Mouse (Mus musculus): ENCODE data around the gene Podn. TPM values are rescaled to one million over a fixed set of nuclear protein-coding genes. Genes with fewer than 3 reads are reported as not detected.
"Not testable (repeated sequence)": the region's sequence is repeated elsewhere in the genome, so short reads cannot be mapped to it uniquely, and the experiment has no call there.

Podn gene
- polyA plus RNA-seq, 1 experiment from 2014 or later, result 0.64 TPM

DNA sequence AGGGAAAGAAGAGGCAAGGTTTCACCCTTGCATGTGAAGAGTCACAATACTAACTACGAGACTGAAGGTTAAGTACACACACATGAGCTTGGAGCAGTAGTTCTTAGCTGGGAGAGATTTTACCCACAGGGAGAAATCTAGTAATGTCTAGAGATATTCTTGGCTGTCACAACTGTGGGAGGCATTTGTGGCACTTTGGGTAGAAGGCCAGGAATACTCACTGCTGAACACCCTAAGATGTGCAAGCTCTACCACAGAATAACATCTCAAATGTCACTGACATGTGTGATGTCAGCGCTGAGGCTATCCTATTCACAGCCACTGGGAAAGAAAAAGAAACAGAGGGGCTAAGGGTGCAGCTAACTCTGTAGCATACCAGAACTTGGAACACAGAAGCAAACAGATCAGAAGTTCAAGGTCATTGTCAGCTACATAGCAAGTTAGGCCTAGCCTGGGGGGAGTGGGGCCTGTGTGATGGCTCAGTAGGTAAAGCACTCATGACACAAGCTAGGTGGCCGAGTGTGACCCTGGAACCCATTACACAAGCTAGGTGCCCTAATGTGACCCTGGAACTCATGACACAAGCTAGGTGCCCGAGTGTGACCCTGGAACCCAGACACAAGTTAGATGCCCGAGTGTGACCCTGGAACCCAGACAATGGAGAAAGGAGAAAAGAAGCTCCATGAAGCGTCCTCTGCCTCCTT is 13.1 kb downstream of the Podn start:
- Histone ChIP-seq H3K27me3 (ENCODE audit: control insufficient read depth, insufficient read depth, low read length) (no peaks in the 10 kb centered on the region), H3K36me3 (ENCODE audit: control insufficient read depth, insufficient read depth) (no peaks in the 10 kb centered on the region), H3K9me3 (replicated peaks; ENCODE audit: control insufficient read depth, low read length) (no peaks in the 10 kb centered on the region), H3K4me2 (ENCODE audit: low read depth, low read length) (no peak overlapping the region), H3K4me3 (ENCODE audit: low read length) (no peak overlapping the region), H3K9ac (ENCODE audit: low read length) (no peak overlapping the region), H3K27ac (ENCODE audit: low read length) (no peak overlapping the region), H3K4me1 (ENCODE audit: control insufficient read depth, insufficient read depth, low read length) (peaks cover 6% of the 10 kb centered on the region; the same call in 1 of the 2 replicates)
- 78% methylated on average over 6 of the region's 6 CpGs for WGBS
- ATAC-seq (replicated peaks; ENCODE audit: extremely low read depth, insufficient read depth, low FRiP score), result no peak

DNA sequence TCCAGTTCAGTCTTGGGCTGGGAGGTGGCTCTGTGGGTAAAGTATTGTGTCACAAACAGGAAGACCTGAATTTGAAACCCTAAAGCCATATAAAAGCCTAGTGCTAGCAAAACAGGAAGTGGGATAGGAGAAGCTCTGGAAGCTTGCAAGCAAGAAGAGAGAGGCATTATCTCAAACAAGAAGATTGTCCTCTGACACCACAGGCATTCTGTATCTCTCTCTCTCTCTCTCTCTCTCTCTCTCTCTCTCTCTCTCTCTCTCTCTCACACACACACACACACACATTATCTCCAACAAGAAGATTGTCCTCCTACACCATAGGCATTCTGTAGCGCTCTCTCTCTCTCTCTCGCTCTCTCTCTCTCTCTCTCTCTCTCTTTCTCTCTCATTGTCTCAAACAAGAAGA is 13.8 kb downstream of the Podn start:
- H3K27ac ChIP-seq (ENCODE audit: low read length), result no peak overlapping the region; the same call in 1 of the 2 replicates
- ATAC-seq (replicated peaks; ENCODE audit: extremely low read depth, insufficient read depth, low FRiP score), result no peak
- 72% methylated on average over 2 of the region's 2 CpGs for WGBS
- no peaks in the 10 kb centered on the region for H3K27me3 ChIP-seq (ENCODE audit: control insufficient read depth, insufficient read depth, low read length)
- no peaks in the 10 kb centered on the region for H3K36me3 ChIP-seq (ENCODE audit: control insufficient read depth, insufficient read depth)
- no peak overlapping the region for H3K4me2 ChIP-seq (ENCODE audit: low read depth, low read length)
- H3K4me1 ChIP-seq (ENCODE audit: control insufficient read depth, insufficient read depth, low read length), result peaks cover 6% of the 10 kb centered on the region; the same call in 1 of the 2 replicates
- no peak overlapping the region for H3K4me3 ChIP-seq (ENCODE audit: low read length)
- no peak overlapping the region for H3K9ac ChIP-seq (ENCODE audit: low read length)
- no peaks in the 10 kb centered on the region for H3K9me3 ChIP-seq (replicated peaks; ENCODE audit: control insufficient read depth, low read length)

DNA sequence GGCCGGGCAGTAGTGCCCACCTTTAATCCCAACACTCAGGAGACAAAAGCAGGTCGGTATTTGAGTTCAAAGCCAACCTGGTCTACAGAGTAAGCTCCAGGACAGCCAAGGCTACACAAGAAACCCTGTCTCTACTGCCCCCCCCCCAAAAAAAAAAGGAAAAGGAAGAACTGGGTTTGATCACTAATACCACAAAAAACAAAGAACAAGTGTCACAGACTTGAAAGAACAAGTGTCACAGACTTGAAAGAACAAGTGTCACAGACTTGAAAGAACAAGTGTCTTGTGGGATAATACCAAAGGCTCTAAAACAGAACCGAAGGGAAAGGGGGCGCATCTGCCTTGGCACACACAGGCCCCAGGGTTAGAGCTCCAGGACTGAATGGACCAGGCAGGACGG is 15.4 kb downstream of the Podn start:
- no peak overlapping the region for H3K4me2 ChIP-seq (ENCODE audit: low read depth, low read length)
- peaks cover 6% of the 10 kb centered on the region; the same call in 1 of the 2 replicates for H3K4me1 ChIP-seq (ENCODE audit: control insufficient read depth, insufficient read depth, low read length)
- H3K9me3 ChIP-seq (replicated peaks; ENCODE audit: control insufficient read depth, low read length), result no peaks in the 10 kb centered on the region
- H3K9ac ChIP-seq (ENCODE audit: low read length), result no peak overlapping the region
- H3K27ac ChIP-seq (ENCODE audit: low read length), result no peak overlapping the region
- no peaks in the 10 kb centered on the region for H3K36me3 ChIP-seq (ENCODE audit: control insufficient read depth, insufficient read depth)
- no peaks in the 10 kb centered on the region for H3K27me3 ChIP-seq (ENCODE audit: control insufficient read depth, insufficient read depth, low read length)
- no peak overlapping the region for H3K4me3 ChIP-seq (ENCODE audit: low read length)
- ATAC-seq (replicated peaks; ENCODE audit: extremely low read depth, insufficient read depth, low FRiP score), result no peak
- 73% methylated on average over 5 of the region's 5 CpGs for WGBS

DNA sequence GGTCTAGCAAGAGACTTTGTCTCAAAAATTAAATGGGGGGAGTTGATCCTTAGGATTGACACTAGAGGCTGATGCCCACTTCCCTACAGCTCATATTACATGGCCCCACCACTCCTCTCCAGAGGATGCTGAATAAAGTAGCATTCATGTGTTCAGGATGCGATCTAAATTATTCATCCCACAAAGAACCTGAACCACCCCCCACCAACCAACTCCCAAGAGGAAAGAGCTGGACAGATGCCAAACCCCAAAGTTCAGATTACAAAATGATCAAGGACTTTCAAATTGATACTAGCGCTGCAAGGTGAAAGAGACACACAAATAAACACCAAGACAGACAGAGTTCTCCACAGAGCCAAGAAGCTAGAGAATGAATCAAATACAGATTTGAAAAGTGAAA is 16.5 kb downstream of the Podn start:
- Histone ChIP-seq H3K36me3 (ENCODE audit: control insufficient read depth, insufficient read depth) (no peaks in the 10 kb centered on the region), H3K4me1 (ENCODE audit: control insufficient read depth, insufficient read depth, low read length) (peaks cover 6% of the 10 kb centered on the region; the same call in 1 of the 2 replicates), H3K9ac (ENCODE audit: low read length) (no peak overlapping the region), H3K9me3 (replicated peaks; ENCODE audit: control insufficient read depth, low read length) (no peaks in the 10 kb centered on the region), H3K4me3 (ENCODE audit: low read length) (no peak overlapping the region), H3K4me2 (ENCODE audit: low read depth, low read length) (no peak overlapping the region), H3K27me3 (ENCODE audit: control insufficient read depth, insufficient read depth, low read length) (no peaks in the 10 kb centered on the region), H3K27ac (ENCODE audit: low read length) (no peak overlapping the region)
- no peak for ATAC-seq (replicated peaks; ENCODE audit: extremely low read depth, insufficient read depth, low FRiP score)
- 62% methylated on average over 2 of the region's 2 CpGs for WGBS

DNA sequence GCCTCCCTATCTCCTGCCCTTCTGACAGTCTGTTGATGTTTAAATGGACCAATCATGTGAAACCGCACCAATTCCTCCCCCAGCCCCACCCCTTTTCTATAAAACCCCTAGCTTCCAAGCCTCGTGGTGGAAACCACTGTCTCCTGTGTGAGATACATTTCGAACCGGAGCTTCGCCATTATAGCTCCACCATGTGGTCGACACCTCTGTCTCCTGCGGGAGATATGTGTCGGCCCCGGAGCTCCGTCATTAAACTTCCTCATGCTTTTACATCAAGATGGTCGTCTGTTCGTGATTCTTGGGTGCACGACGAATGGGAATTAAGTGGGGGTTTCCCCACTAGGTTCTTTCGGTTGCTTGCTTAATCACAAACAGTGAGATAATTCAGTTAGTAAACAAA is 17.1 kb downstream of the Podn start:
- 86% methylated on average over 15 of the region's 15 CpGs for WGBS
- H3K4me3 ChIP-seq (ENCODE audit: low read length), result not testable (repeated sequence)

DNA sequence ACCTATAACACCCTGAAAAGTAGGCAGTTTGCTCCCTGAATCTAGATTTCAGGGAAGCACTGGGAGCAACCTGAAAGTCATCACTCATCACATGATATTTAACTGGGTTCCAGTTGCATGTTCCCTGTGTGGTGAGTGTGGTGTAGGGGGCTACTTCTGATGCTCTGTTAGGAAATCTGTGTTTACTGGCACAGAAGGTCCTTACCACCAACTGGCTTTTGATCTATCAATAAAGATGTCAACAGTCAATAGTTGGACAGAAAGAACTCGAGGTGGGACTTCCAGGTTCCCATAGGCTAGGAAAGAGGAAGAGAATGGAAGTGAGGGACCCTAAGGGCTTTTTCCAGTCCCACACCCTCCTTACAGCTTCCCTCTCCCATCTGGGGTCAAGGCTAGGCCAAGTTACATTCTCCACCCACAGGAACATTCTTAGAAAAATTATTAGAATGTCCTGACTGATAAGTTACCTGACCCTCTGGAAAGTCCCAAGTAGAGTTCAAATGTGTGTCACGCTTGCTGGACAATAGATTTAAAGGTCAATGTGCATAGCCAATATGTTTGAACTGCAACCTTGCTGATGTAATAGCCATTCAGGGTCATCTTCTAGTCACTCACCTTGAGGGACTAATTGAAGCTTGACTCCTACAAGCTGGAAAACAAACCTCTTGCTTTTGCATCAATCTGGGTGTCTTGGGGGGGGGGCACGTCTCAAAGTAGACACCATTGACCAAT is 18.9 kb downstream of the Podn start:
- Histone ChIP-seq H3K27ac (ENCODE audit: low read length) (no peak overlapping the region), H3K27me3 (ENCODE audit: control insufficient read depth, insufficient read depth, low read length) (no peaks in the 10 kb centered on the region), H3K36me3 (ENCODE audit: control insufficient read depth, insufficient read depth) (no peaks in the 10 kb centered on the region), H3K4me3 (ENCODE audit: low read length) (no peak overlapping the region), H3K9me3 (replicated peaks; ENCODE audit: control insufficient read depth, low read length) (no peaks in the 10 kb centered on the region), H3K4me1 (ENCODE audit: control insufficient read depth, insufficient read depth, low read length) (peaks cover 6% of the 10 kb centered on the region; the same call in 1 of the 2 replicates), H3K4me2 (ENCODE audit: low read depth, low read length) (no peak overlapping the region), H3K9ac (ENCODE audit: low read length) (no peak overlapping the region)
- 71% methylated on average over 3 of the region's 3 CpGs for WGBS
- ATAC-seq (replicated peaks; ENCODE audit: extremely low read depth, insufficient read depth, low FRiP score), result no peak

More for the DNA sequence above, 17.1 kb downstream of the Podn start:
- H3K9ac ChIP-seq (ENCODE audit: low read length); H3K27ac ChIP-seq (ENCODE audit: low read length); H3K36me3 ChIP-seq (ENCODE audit: control insufficient read depth, insufficient read depth); H3K27me3 ChIP-seq (ENCODE audit: control insufficient read depth, insufficient read depth, low read length); H3K9me3 ChIP-seq (replicated peaks; ENCODE audit: control insufficient read depth, low read length); H3K4me1 ChIP-seq (ENCODE audit: control insufficient read depth, insufficient read depth, low read length); ATAC-seq (replicated peaks; ENCODE audit: extremely low read depth, insufficient read depth, low FRiP score); H3K4me2 ChIP-seq (ENCODE audit: low read depth, low read length): not testable (repeated sequence)

DNA sequence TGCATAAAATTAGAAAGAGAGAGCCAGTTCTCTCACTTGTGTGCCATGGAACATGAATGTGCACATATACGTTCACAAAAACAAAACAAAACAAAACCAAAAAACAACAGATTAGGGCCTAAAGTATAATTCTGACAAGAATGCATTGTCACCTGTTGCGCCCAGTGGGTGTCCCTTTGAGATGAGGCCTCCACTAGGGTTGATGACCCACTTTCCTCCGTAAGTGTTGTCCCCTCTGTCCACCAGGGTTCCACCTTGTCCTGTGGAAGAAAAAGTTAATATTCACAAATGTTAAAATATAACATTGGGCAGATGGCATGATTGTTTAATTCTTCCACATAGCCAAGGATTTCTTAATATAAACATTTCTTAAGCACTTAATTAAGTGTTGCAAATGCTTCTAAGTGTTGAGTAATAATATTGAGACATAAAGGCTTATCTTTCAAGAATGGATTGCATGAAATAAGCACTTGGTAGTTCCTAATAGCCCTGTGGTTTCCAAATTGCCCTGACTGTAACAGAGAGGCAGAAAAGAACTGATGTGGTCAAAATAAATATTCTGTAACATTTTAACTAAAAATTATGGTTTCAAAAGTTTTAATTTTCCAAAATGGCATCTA is 21.9 kb downstream of the Podn start:
- no peak overlapping the region for H3K4me2 ChIP-seq (ENCODE audit: low read depth, low read length)
- peaks cover 9% of the 10 kb centered on the region for H3K4me1 ChIP-seq (ENCODE audit: control insufficient read depth, insufficient read depth, low read length)
- H3K9ac ChIP-seq (ENCODE audit: low read length), result no peak overlapping the region
- H3K4me3 ChIP-seq (ENCODE audit: low read length), result no peak overlapping the region
- no peaks in the 10 kb centered on the region for H3K36me3 ChIP-seq (ENCODE audit: control insufficient read depth, insufficient read depth)
- H3K27me3 ChIP-seq (ENCODE audit: control insufficient read depth, insufficient read depth, low read length), result no peaks in the 10 kb centered on the region
- ATAC-seq (replicated peaks; ENCODE audit: extremely low read depth, insufficient read depth, low FRiP score), result no peak
- H3K27ac ChIP-seq (ENCODE audit: low read length), result no peak overlapping the region
- 82% methylated on average over 3 of the region's 3 CpGs for WGBS
- no peaks in the 10 kb centered on the region for H3K9me3 ChIP-seq (replicated peaks; ENCODE audit: control insufficient read depth, low read length)

DNA sequence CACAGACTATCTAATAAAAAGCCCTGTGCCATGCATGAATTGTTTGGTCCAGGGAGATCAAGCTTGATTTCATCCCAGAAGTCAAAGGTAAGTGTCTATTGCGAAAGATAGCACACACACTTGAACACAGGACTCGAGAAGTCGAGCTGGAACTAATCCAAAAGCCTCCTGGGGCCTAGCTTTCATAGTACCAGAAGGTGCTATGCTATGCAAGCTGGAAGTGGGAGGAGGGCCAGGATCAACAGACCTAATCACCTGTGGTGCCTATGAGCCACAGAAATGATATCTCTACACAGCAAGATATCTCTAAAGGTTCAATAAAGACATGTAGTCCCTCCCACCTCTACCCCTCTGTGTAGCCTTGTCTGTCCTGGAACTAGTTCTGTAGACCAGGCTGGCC is 24.2 kb downstream of the Podn start:
- Histone ChIP-seq H3K4me2 (ENCODE audit: low read depth, low read length) (no peak overlapping the region), H3K4me1 (ENCODE audit: control insufficient read depth, insufficient read depth, low read length) (peaks cover 9% of the 10 kb centered on the region), H3K27me3 (ENCODE audit: control insufficient read depth, insufficient read depth, low read length) (no peaks in the 10 kb centered on the region), H3K9ac (ENCODE audit: low read length) (no peak overlapping the region), H3K4me3 (ENCODE audit: low read length) (no peak overlapping the region), H3K36me3 (ENCODE audit: control insufficient read depth, insufficient read depth) (0 out of 2 replicates have a peak, but pooled peaks cover 3% of the 10 kb centered on the region), H3K9me3 (replicated peaks; ENCODE audit: control insufficient read depth, low read length) (no peaks in the 10 kb centered on the region), H3K27ac (ENCODE audit: low read length) (no peak overlapping the region)
- no peak for ATAC-seq (replicated peaks; ENCODE audit: extremely low read depth, insufficient read depth, low FRiP score)
- 94% methylated on average over 3 of the region's 3 CpGs for WGBS

Measured in heart, embryonic 16.5 days (tissue).